Mouse (Mus musculus) thymus, postnatal 36 days (tissue): ENCODE measurements around the gene Gm11756.
"Not testable (repeated sequence)": the region's sequence is repeated elsewhere in the genome, so short reads cannot be mapped to it uniquely, and the experiment has no call there.

Experiments used
- DNase-seq, 2 experiments: peaks; one replicate each; pipeline ENCODE4 v3.0.0; 2022; ENCODE audit warnings: mixed read lengths in 2 of 2

Gm11756 gene

DNA sequence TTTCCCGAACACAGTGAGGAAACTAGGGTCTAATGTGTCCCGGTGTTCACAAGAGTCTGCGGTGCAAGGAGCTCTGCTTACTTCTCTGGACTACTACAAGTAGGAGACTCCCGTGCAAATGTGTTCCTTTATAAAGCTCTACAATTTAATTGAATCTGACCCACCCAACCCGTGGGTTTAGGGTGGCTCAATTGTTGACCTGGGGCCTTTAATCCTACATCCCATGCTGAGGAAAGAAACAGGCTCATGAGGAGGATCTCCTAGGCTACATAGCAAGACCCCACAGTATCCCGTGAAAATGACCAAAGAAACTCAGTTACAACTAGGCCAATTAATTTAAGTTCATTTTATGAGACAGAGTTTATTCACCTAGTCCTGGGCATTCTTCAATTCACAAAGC is at the start of gene Gm11756:
TSS of gene Gm11756 (minus strand) at position 101 of the 400 bp plus-strand sequence.
- not testable (repeated sequence) for DNase-seq

DNA sequence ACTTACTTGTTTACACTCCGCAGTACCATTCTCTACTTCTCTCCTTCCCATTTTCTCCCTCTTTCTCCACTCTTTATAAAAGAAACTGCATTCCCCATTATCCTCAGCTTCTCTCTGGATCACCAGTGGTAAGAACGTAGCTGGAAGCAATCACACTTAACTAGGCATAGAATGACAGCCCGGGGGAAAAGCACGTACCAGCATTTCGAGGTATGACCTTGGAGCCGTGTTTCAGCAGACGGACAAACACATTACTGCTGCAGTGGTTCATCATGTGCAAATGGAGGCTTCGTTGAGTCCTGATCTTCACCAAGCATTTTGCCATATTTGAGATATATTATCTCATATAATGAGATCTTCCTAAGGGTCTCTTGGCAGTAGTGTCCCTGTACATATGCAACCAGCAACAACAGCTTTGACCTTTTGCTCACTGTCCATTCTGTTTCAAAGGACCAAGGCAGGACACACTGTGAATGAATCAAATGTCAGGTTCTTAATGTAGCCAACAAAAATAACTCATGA is 29.9 kb upstream of the Gm11756 start, which contains the start of gene 2310002L09Rik:
TSS of gene 2310002L09Rik (minus strand) at position 472 of the 522 bp plus-strand sequence.
- DNase-seq, result no peak

DNA sequence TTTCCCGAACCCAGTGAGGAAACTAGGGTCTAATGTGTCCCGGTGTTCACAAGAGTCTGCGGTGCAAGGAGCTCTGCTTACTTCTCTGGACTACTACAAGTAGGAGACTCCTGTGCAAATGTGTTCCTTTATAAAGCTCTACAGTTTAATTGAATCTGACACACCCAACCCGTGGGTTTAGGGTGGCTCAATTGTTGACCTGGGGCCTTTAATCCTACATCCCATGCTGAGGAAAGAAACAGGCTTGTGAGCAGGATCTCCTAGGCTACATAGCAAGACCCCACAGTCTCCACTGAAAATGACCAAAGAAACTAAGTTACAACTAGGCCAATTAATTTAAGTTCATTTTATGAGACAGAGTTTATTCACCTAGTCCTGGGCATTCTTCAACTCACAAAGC is 14.7 kb downstream of the Gm11756 start, which contains the start of gene Gm13871:
TSS of gene Gm13871 (minus strand) at position 101 of the 400 bp plus-strand sequence.
- not testable (repeated sequence) for DNase-seq

DNA sequence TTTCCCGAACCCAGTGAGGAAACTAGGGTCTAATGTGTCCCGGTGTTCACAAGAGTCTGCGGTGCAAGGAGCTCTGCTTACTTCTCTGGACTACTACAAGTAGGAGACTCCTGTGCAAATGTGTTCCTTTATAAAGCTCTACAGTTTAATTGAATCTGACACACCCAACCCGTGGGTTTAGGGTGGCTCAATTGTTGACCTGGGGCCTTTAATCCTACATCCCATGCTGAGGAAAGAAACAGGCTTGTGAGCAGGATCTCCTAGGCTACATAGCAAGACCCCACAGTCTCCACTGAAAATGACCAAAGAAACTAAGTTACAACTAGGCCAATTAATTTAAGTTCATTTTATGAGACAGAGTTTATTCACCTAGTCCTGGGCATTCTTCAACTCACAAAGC is 29.5 kb downstream of the Gm11756 start, which contains the start of gene Gm11757:
TSS of gene Gm11757 (minus strand) at position 101 of the 400 bp plus-strand sequence.
- DNase-seq, result not testable (repeated sequence)

DNA sequence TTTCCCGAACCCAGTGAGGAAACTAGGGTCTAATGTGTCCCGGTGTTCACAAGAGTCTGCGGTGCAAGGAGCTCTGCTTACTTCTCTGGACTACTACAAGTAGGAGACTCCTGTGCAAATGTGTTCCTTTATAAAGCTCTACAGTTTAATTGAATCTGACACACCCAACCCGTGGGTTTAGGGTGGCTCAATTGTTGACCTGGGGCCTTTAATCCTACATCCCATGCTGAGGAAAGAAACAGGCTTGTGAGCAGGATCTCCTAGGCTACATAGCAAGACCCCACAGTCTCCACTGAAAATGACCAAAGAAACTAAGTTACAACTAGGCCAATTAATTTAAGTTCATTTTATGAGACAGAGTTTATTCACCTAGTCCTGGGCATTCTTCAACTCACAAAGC is 44.4 kb downstream of the Gm11756 start, which contains the start of gene Gm11758:
TSS of gene Gm11758 (minus strand) at position 101 of the 400 bp plus-strand sequence.
- DNase-seq, result not testable (repeated sequence)
